ENCODE assay signal across 9 mouse cellular contexts in genomic region chr9:103443121-103443823, GRCm38 (mm10). TPM values are rescaled to one million over a fixed set of nuclear protein-coding genes. Genes with fewer than 3 reads are reported as not detected.
A peak's percentile ranks its signal among the peaks of the same experiment; 100 is the strongest.
DNase-seq lines count a peak whose midpoint lies in the region; ATAC-seq lines count a peak whose summit lies in the region.
"Had no signal": no experiment of that assay in that cellular context is flagged by ENCODE, and none has a peak within 500 bp of the region (broad histone marks: within the 10 kb centered on the region; RNA-seq: fewer than 3 reads in every experiment).

No protein-coding gene starts in this region.

- DNase-seq in gastrocnemius, adult 18-20 months (ENCODE audit: low spot score), result peak; percentile 21
- no peak for DNase-seq in gastrocnemius, postnatal 4 days (ENCODE audit: low spot score in 2 of 2)
- DNase-seq in 3T3-L1 (ENCODE audit: low read depth, low spot score), result peak; percentile 42
- DNase-seq in forebrain, embryonic 11.5 days (ENCODE audit: low spot score), result peak; percentile 82
- DNase-seq in urinary bladder, postnatal 10 days (ENCODE audit: low spot score), result no peak

- peaks cover 12% of the 10 kb centered on the region for H3K4me1 ChIP-seq in forebrain, embryonic 11.5 days (replicated peaks; ENCODE audit: control insufficient read depth, insufficient read depth, low read length)
- peaks cover 25% of the 10 kb centered on the region for H3K4me1 ChIP-seq in limb, embryonic 13.5 days

- 19% methylated on average over 13 of the region's 13 CpGs for WGBS in forebrain, embryonic 11.5 days
- WGBS in limb, embryonic 13.5 days, result 23% methylated on average over 13 of the region's 13 CpGs

- H3K36me3 ChIP-seq in forebrain, embryonic 11.5 days (ENCODE audit: control insufficient read depth, insufficient read depth, low read length), result no peaks in the 10 kb centered on the region
- no peaks in the 10 kb centered on the region for H3K36me3 ChIP-seq in limb, embryonic 13.5 days

- peak; percentile 76 for ATAC-seq in forebrain, embryonic 11.5 days (replicated peaks; ENCODE audit: low FRiP score)
- peak; percentile 57; the same call in 1 of the 2 replicates for ATAC-seq in limb, embryonic 13.5 days (ENCODE audit: low FRiP score, low read depth)
- ATAC-seq in frontal cortex, adult (ENCODE audit: low TSS enrichment), result no peak
- ATAC-seq in monocyte, adult 5-6 weeks (replicated peaks; ENCODE audit: insufficient number of reproducible peaks, low FRiP score, low TSS enrichment, poor library complexity, severe bottlenecking), result no peak

- H3K27ac ChIP-seq in forebrain, embryonic 11.5 days (ENCODE audit: low read depth, low read length), result no peak overlapping the region; the same call in 1 of the 2 replicates
- H3K27ac ChIP-seq in limb, embryonic 13.5 days, result 0 out of 2 replicates have a peak overlapping the region, but pooled peaks have one; percentile 10

- peaks cover 2% of the 10 kb centered on the region; the same call in 1 of the 2 replicates for H3K27me3 ChIP-seq in forebrain, embryonic 11.5 days (ENCODE audit: control insufficient read depth, insufficient read depth, low read length)
- no peaks in the 10 kb centered on the region for H3K27me3 ChIP-seq in limb, embryonic 13.5 days
- H3K27me3 ChIP-seq: CH12.LX had no signal

- H3K9ac ChIP-seq in forebrain, embryonic 11.5 days (ENCODE audit: low read length), result no peak overlapping the region
- H3K9ac ChIP-seq in limb, embryonic 13.5 days, result peak overlapping the region; percentile 43; the same call in 1 of the 2 replicates

- peaks cover 4% of the 10 kb centered on the region for H3K9me3 ChIP-seq in forebrain, embryonic 11.5 days (ENCODE audit: control insufficient read depth, low read length)
- H3K9me3 ChIP-seq in limb, embryonic 13.5 days, result no peaks in the 10 kb centered on the region

- H3K4me2 ChIP-seq in forebrain, embryonic 11.5 days (ENCODE audit: low read depth, low read length, severe bottlenecking), result peak overlapping the region; percentile 29
- H3K4me2 ChIP-seq in limb, embryonic 13.5 days (replicated peaks), result peak overlapping the region; percentile 28; the same call in 1 of the 2 replicates

- no peak overlapping the region for H3K4me3 ChIP-seq in forebrain, embryonic 11.5 days (ENCODE audit: low read depth, low read length)
- H3K4me3 ChIP-seq in limb, embryonic 13.5 days, result no peak overlapping the region

RNA-seq across cellular contexts. Expression of gene Bfsp2, which starts 36.9 kb away (rescaled TPM):
- total RNA-seq in gastrocnemius, adult 18-20 months (2021), result under 1 TPM; 0.41 to 0.71 TPM
- under 1 TPM; 0.62 to 0.64 TPM for total RNA-seq in gastrocnemius, postnatal 4 days (2021)
- polyA plus RNA-seq in forebrain, embryonic 11.5 days (2014; fragmentation: Nextera tagmentation; extraction: Ambion mirVana), result 0.65 and 1.8 TPM in 2 replicates
- 2.3 and 2.8 TPM in 2 replicates for polyA plus RNA-seq in limb, embryonic 13.5 days (2015; fragmentation: Nextera tagmentation; extraction: Ambion mirVana)
- total RNA-seq in monocyte, adult 5-6 weeks (2017), result 3.0 TPM in 2 of 3 replicates, not detected in the other

Comparison
In these comparisons a context has a peak if more than half of its experiments do, and no peak if none do; other contexts are left out.
1. DNase-seq: peak in gastrocnemius, adult 18-20 months (single experiment), 3T3-L1 (single experiment) and forebrain, embryonic 11.5 days (single experiment); none in gastrocnemius, postnatal 4 days (0 of 2) and urinary bladder, postnatal 10 days (single experiment).
2. ATAC-seq: peak in forebrain, embryonic 11.5 days (single experiment) and limb, embryonic 13.5 days (single experiment); none in frontal cortex, adult (single experiment) and monocyte, adult 5-6 weeks (single experiment).